9 mouse cellular contexts compared by ENCODE assay signal in the genomic region with DNA sequence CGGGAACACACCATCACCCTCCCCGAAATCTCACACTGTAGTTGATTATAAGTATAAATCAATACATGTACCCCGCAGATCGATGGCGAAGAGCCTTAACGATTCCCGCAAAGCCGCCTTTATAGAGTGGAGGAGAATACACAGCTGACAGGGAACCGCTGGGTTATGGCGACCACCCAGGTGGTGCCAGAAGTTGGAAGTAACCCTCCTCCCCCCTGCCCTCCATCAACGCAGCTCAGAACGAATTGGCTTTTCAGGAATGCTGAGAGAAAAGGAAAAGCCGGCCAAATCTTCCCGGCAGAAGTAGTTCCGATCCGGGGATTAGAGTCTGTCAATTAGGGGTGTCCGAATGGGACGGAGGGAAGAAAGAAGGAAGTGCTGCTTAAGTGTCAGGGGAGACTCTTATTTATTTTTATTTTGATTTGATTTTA.
DNase-seq lines count a peak whose midpoint lies in the region; ATAC-seq and TF ChIP-seq lines count a peak whose summit lies in the region.
"Had no signal": no experiment of that assay in that cellular context is flagged by ENCODE, and none has a peak within 500 bp of the region (broad histone marks: within the 10 kb centered on the region; RNA-seq: fewer than 3 reads in every experiment).

No protein-coding gene starts in this region.

- no peaks in the 10 kb centered on the region for H3K9me3 ChIP-seq in ES-Bruce4 (replicated peaks; ENCODE audit: control insufficient read depth, insufficient read depth, low read length, poor library complexity, severe bottlenecking)
- no peaks in the 10 kb centered on the region for H3K9me3 ChIP-seq in forebrain, embryonic 15.5 days
- H3K9me3 ChIP-seq in limb, embryonic 11.5 days (ENCODE audit: control insufficient read depth, low read length) = no peaks in the 10 kb centered on the region

- no peaks in the 10 kb centered on the region for H3K27me3 ChIP-seq in ES-Bruce4 (ENCODE audit: control insufficient read depth, insufficient read depth, low read length, poor library complexity, severe bottlenecking)
- H3K27me3 ChIP-seq in forebrain, embryonic 15.5 days = peaks cover 16% of the 10 kb centered on the region; the same call in 1 of the 2 replicates
- H3K27me3 ChIP-seq in limb, embryonic 11.5 days (ENCODE audit: control insufficient read depth, insufficient read depth, low read length) = no peaks in the 10 kb centered on the region

- H3K36me3 ChIP-seq in ES-Bruce4 (ENCODE audit: control insufficient read depth, insufficient read depth, low read length, poor library complexity, severe bottlenecking) = no peaks in the 10 kb centered on the region
- no peaks in the 10 kb centered on the region for H3K36me3 ChIP-seq in forebrain, embryonic 15.5 days
- H3K36me3 ChIP-seq in limb, embryonic 11.5 days (ENCODE audit: control insufficient read depth, insufficient read depth, low read length) = no peaks in the 10 kb centered on the region

- H3K27ac ChIP-seq in ES-Bruce4 (ENCODE audit: insufficient read depth, low read length) = no peak overlapping the region
- H3K27ac ChIP-seq in forebrain, embryonic 15.5 days (replicated peaks) = no peak overlapping the region
- H3K27ac ChIP-seq in limb, embryonic 11.5 days (replicated peaks; ENCODE audit: low read depth, low read length) = peak overlapping the region; percentile 85

- H3K4me3 ChIP-seq in ES-Bruce4 (ENCODE audit: low read depth, low read length) = peak overlapping the region; percentile 39
- peak overlapping the region; percentile 57 for H3K4me3 ChIP-seq in forebrain, embryonic 15.5 days
- H3K4me3 ChIP-seq in limb, embryonic 11.5 days (ENCODE audit: low read depth, low read length) = peak overlapping the region; percentile 47
- H3K4me3 ChIP-seq: myocyte had no signal

- TF ChIP-seq CTCF in ES-Bruce4 (IDR thresholded peaks at IDR 0.05; ENCODE audit: low read depth, low read length) = no peak

- under 1% methylated on average over 18 of the region's 18 CpGs for WGBS in forebrain, embryonic 15.5 days
- under 1% methylated on average over 18 of the region's 18 CpGs for WGBS in limb, embryonic 11.5 days

- H3K4me1 ChIP-seq in ES-Bruce4 (ENCODE audit: control insufficient read depth, insufficient read depth, low read length) = no peaks in the 10 kb centered on the region
- H3K4me1 ChIP-seq in forebrain, embryonic 15.5 days = peaks cover 18% of the 10 kb centered on the region
- peaks cover 9% of the 10 kb centered on the region; the same call in 1 of the 2 replicates for H3K4me1 ChIP-seq in limb, embryonic 11.5 days (ENCODE audit: control insufficient read depth, insufficient read depth, low read length)

- no peak for TF ChIP-seq EP300 in ES-Bruce4 (IDR thresholded peaks at IDR 0.05; ENCODE audit: insufficient read depth, low read depth, low read length)

- 0 out of 2 replicates have a peak, but pooled peaks have one; percentile 46 for ATAC-seq in forebrain, embryonic 15.5 days (replicated peaks)
- ATAC-seq in limb, embryonic 11.5 days (ENCODE audit: insufficient number of reproducible peaks, low FRiP score, low TSS enrichment, low read depth) = peak; percentile 75
- ATAC-seq in frontal cortex, adult (ENCODE audit: low TSS enrichment) = no peak

- DNase-seq in frontal cortex, postnatal 36 days (ENCODE audit: low spot score in 2 of 2) = peak; percentile 8 to 25
- DNase-seq in frontal cortex, postnatal 14 days (ENCODE audit: low spot score in 2 of 2) = no peak
- peak; percentile 77 for DNase-seq in limb, embryonic 11.5 days (ENCODE audit: low spot score)
- peak; percentile 57 for DNase-seq in retina, embryonic 14.5 days (ENCODE audit: low spot score)
- DNase-seq in adrenal gland, adult 8-10 months = no peak

- H3K9ac ChIP-seq in ES-Bruce4 (ENCODE audit: low read depth, poor library complexity, severe bottlenecking) = peak overlapping the region; percentile 74
- H3K9ac ChIP-seq in forebrain, embryonic 15.5 days (replicated peaks) = no peak overlapping the region; the same call in 1 of the 2 replicates
- H3K9ac ChIP-seq in limb, embryonic 11.5 days (ENCODE audit: low read length) = peak overlapping the region; percentile 77

- H3K4me2 ChIP-seq in forebrain, embryonic 15.5 days (replicated peaks) = peak overlapping the region; percentile 100
- H3K4me2 ChIP-seq in limb, embryonic 11.5 days (ENCODE audit: low read depth, severe bottlenecking) = peak overlapping the region; percentile 98

- no peak for TF ChIP-seq POLR2A in ES-Bruce4 (IDR thresholded peaks at IDR 0.05; ENCODE audit: insufficient read depth, low read length)

Comparison
In these comparisons a context has a peak if more than half of its experiments do, and no peak if none do; other contexts are left out.
1. DNase-seq: peak in frontal cortex, postnatal 36 days (2 of 2), limb, embryonic 11.5 days (single experiment) and retina, embryonic 14.5 days (single experiment); none in frontal cortex, postnatal 14 days (0 of 2) and adrenal gland, adult 8-10 months (single experiment).
2. Peak in every context shown above with its lines, with median percentiles within 50 percentile points of each other: H3K4me3 ChIP-seq.